Mouse (Mus musculus) large intestine, adult 2 months (tissue): ENCODE measurements at regions not wholly inside any gene's neighbourhood (a gene's known extent, or its start where the extent isn't known, plus 50 kb on each side); places are given as distances from the start of the nearest gene placed in this dataset.

ENCODE experiments used
- DNase-seq: peaks from one replicate; pipeline ENCODE4 v3.0.0-alpha.2; 2012; ENCODE audit warnings: low read depth, low spot score
- WGBS: fragments of 180-500 bp; shearing (Covaris S2); methylation state at CpG from one replicate; pipeline ENCODE4 v1.1.7; 2018; 5-methylcytosine and 5-hydroxymethylcytosine counted together

GRCm38 (mm10) chr8:115435720-115436355, 271.8 kb downstream of the Maf start:
- WGBS: 81% methylated on average over 5 of the region's 5 CpGs
- DNase-seq: no peak

GRCm38 (mm10) chr8:115432396-115433040, 275.1 kb downstream of the Maf start:
- no peak for DNase-seq
- WGBS: 67% methylated on average over 5 of the region's 5 CpGs

- 66% methylated on average over 3 of the region's 3 CpGs for WGBS
- no peak for DNase-seq
Measured at GRCm38 (mm10) chr8:115430793-115431192, 276.8 kb downstream of the Maf start.

- DNase-seq: no peak
- 93% methylated on average over 3 of the region's 3 CpGs for WGBS
Measured at GRCm38 (mm10) chr8:115429291-115429883, 278.2 kb downstream of the Maf start.

- WGBS: 91% methylated on average over 15 of the region's 15 CpGs
- DNase-seq: no peak
Measured at GRCm38 (mm10) chr8:115428528-115429290, 278.9 kb downstream of the Maf start.

- WGBS: 70% methylated on average over 2 of the region's 2 CpGs
- DNase-seq: no peak
Measured at GRCm38 (mm10) chr8:115428022-115428421, 279.6 kb downstream of the Maf start.

- no peak for DNase-seq
- WGBS: 68% methylated on average over 3 of the region's 3 CpGs
Measured at GRCm38 (mm10) chr8:115427490-115427889, 280.1 kb downstream of the Maf start.

GRCm38 (mm10) chr8:115426543-115426942, 281.1 kb downstream of the Maf start:
- DNase-seq: no peak
- 92% methylated on average over 3 of the region's 3 CpGs for WGBS

- DNase-seq: no peak
- 38% methylated on average over 2 of the region's 2 CpGs for WGBS
Measured at GRCm38 (mm10) chr8:115425360-115425759, 282.2 kb downstream of the Maf start.

GRCm38 (mm10) chr8:115423682-115424081, 283.9 kb downstream of the Maf start:
- WGBS: 67% methylated on average over 2 of the region's 2 CpGs
- DNase-seq: no peak

GRCm38 (mm10) chr8:115423056-115423455, 284.5 kb downstream of the Maf start:
- 66% methylated on average over 5 of the region's 5 CpGs for WGBS
- no peak for DNase-seq

GRCm38 (mm10) chr8:115420536-115420935, 287.1 kb downstream of the Maf start:
- WGBS: 50% methylated on average over 3 of the region's 3 CpGs
- DNase-seq: no peak

- DNase-seq: no peak
- WGBS: 66% methylated on average over 6 of the region's 6 CpGs
Measured at GRCm38 (mm10) chr8:115420131-115420530, 287.5 kb downstream of the Maf start.

- no peak for DNase-seq
- 66% methylated on average over 6 of the region's 6 CpGs for WGBS
Measured at GRCm38 (mm10) chr8:115418056-115418455, 289.5 kb downstream of the Maf start.

- DNase-seq: no peak
- WGBS: 13% methylated on average over 7 of the region's 7 CpGs
Measured at GRCm38 (mm10) chr8:115414061-115414473, 293.5 kb downstream of the Maf start.

GRCm38 (mm10) chr8:115411756-115412155, 295.8 kb downstream of the Maf start:
- no peak for DNase-seq
- 83% methylated on average over 5 of the region's 5 CpGs for WGBS

- 94% methylated on average over 4 of the region's 4 CpGs for WGBS
- DNase-seq: no peak
Measured at GRCm38 (mm10) chr8:115411061-115411460, 296.5 kb downstream of the Maf start.

GRCm38 (mm10) chr8:115410191-115410590, 297.4 kb downstream of the Maf start:
- no peak for DNase-seq
- WGBS: 97% methylated on average over 3 of the region's 3 CpGs

- 90% methylated on average over 4 of the region's 4 CpGs for WGBS
- DNase-seq: no peak
Measured at GRCm38 (mm10) chr8:115407535-115407934, 300.1 kb downstream of the Maf start.

- DNase-seq: no peak
- 71% methylated on average over 4 of the region's 4 CpGs for WGBS
Measured at GRCm38 (mm10) chr8:115403601-115404000, 304.0 kb downstream of the Maf start.
